Mouse (Mus musculus): ENCODE results near the gene Ryr2. TPM values are rescaled to one million over a fixed set of nuclear protein-coding genes. Genes with fewer than 3 reads are reported as not detected.

Ryr2 gene
- total and polyA plus RNA-seq, 2 experiments, result under 0.01 TPM; not detected in 1

DNA sequence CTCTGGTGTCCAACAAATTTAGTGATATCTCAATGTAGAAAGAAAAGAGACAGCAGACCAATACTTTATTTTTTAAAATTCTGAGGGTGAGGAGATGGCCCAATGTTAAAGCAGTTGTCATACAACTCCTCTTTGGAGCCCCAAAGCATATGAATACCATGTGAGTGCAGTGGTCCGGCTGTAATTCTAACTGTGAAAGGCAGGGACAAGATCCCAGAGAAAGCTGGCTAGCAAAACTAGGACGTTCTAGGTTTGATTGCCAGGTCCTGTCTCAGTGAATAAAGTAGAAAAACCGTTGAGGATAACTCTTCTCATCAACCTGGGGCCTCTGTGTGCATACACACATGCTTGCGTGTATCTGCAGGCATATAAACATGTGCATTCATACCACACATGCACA lies 106.9 kb downstream of the Ryr2 start:
- Histone ChIP-seq H3K36me3 (ENCODE audit: control insufficient read depth, insufficient read depth, low read length) (no peaks in the 10 kb centered on the region), H3K4me3 (ENCODE audit: insufficient read depth, low read depth, low read length) (no peak overlapping the region), H3K9ac (ENCODE audit: low read depth, low read length) (no peak overlapping the region), H3K27ac (replicated peaks; ENCODE audit: insufficient read depth, low read depth, low read length) (no peak overlapping the region), H3K4me1 (ENCODE audit: control insufficient read depth, insufficient read depth, low read length) (no peaks in the 10 kb centered on the region), H3K79me2 (ENCODE audit: control insufficient read depth, insufficient read depth, low read length) (no peaks in the 10 kb centered on the region), H3K27me3 (ENCODE audit: control insufficient read depth, insufficient read depth, low read length) (no peaks in the 10 kb centered on the region)
- TF ChIP-seq POLR2A (IDR thresholded peaks at IDR 0.05; ENCODE audit: extremely low read depth, insufficient read depth, low read length) (no peak), CTCF (IDR thresholded peaks at IDR 0.05; ENCODE audit: low read depth, low read length) (no peak)
- DNase-seq (ENCODE audit: extremely low read depth, low read depth, low spot score), result no peak
- 64% methylated on average over 4 of the region's 4 CpGs for WGBS

DNA sequence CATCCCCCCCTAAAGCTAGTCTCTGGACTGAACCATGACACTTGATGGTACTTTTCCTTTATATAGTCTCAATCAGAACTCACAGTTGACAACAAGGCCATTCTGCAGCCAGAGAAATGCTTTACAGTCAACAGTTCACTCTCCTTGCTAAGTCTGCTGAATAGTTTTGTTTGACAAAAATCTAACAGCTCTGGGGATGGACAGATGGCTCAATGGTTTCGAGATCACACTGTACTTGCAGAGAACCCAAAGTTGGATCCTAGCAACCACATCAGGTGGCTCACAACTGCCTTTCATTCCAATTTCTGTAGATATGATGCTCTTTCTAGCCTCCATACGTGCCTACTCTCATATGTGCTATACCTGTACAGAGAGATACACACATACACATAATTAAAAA lies 109.4 kb downstream of the Ryr2 start:
- Histone ChIP-seq H3K79me2 (ENCODE audit: control insufficient read depth, insufficient read depth, low read length) (no peaks in the 10 kb centered on the region), H3K4me1 (ENCODE audit: control insufficient read depth, insufficient read depth, low read length) (no peaks in the 10 kb centered on the region), H3K27me3 (ENCODE audit: control insufficient read depth, insufficient read depth, low read length) (no peaks in the 10 kb centered on the region), H3K9ac (ENCODE audit: low read depth, low read length) (no peak overlapping the region), H3K36me3 (ENCODE audit: control insufficient read depth, insufficient read depth, low read length) (no peaks in the 10 kb centered on the region), H3K27ac (replicated peaks; ENCODE audit: insufficient read depth, low read depth, low read length) (no peak overlapping the region), H3K4me3 (ENCODE audit: insufficient read depth, low read depth, low read length) (no peak overlapping the region)
- 67% methylated on average over 2 of the region's 2 CpGs for WGBS
- TF ChIP-seq POLR2A (IDR thresholded peaks at IDR 0.05; ENCODE audit: extremely low read depth, insufficient read depth, low read length) (no peak), CTCF (IDR thresholded peaks at IDR 0.05; ENCODE audit: low read depth, low read length) (no peak)
- DNase-seq (ENCODE audit: extremely low read depth, low read depth, low spot score), result no peak

GRCm38 (mm10) chr13:11987556-11987955 lies 119.2 kb downstream of the Ryr2 start:
- Histone ChIP-seq H3K9ac (ENCODE audit: low read depth, low read length) (no peak overlapping the region), H3K4me3 (ENCODE audit: insufficient read depth, low read depth, low read length) (no peak overlapping the region), H3K79me2 (ENCODE audit: control insufficient read depth, insufficient read depth, low read length) (no peaks in the 10 kb centered on the region), H3K4me1 (ENCODE audit: control insufficient read depth, insufficient read depth, low read length) (no peaks in the 10 kb centered on the region), H3K27me3 (ENCODE audit: control insufficient read depth, insufficient read depth, low read length) (no peaks in the 10 kb centered on the region), H3K36me3 (ENCODE audit: control insufficient read depth, insufficient read depth, low read length) (no peaks in the 10 kb centered on the region), H3K27ac (replicated peaks; ENCODE audit: insufficient read depth, low read depth, low read length) (no peak overlapping the region)
- 40% methylated on average over 4 of the region's 4 CpGs for WGBS
- DNase-seq (ENCODE audit: extremely low read depth, low read depth, low spot score), result peak; percentile 7
- no peak for TF ChIP-seq POLR2A (IDR thresholded peaks at IDR 0.05; ENCODE audit: extremely low read depth, insufficient read depth, low read length)

GRCm38 (mm10) chr13:11985056-11985455 lies 121.7 kb downstream of the Ryr2 start:
- 100% methylated on average over 3 of the region's 3 CpGs for WGBS
- H3K4me1 ChIP-seq (ENCODE audit: control insufficient read depth, insufficient read depth, low read length), result no peaks in the 10 kb centered on the region
- no peak overlapping the region for H3K27ac ChIP-seq (replicated peaks; ENCODE audit: insufficient read depth, low read depth, low read length)
- H3K9ac ChIP-seq (ENCODE audit: low read depth, low read length), result no peak overlapping the region
- no peaks in the 10 kb centered on the region for H3K79me2 ChIP-seq (ENCODE audit: control insufficient read depth, insufficient read depth, low read length)
- no peaks in the 10 kb centered on the region for H3K36me3 ChIP-seq (ENCODE audit: control insufficient read depth, insufficient read depth, low read length)
- no peaks in the 10 kb centered on the region for H3K27me3 ChIP-seq (ENCODE audit: control insufficient read depth, insufficient read depth, low read length)
- no peak for TF ChIP-seq CTCF (IDR thresholded peaks at IDR 0.05; ENCODE audit: low read depth, low read length)
- TF ChIP-seq POLR2A (IDR thresholded peaks at IDR 0.05; ENCODE audit: extremely low read depth, insufficient read depth, low read length), result no peak
- no peak overlapping the region for H3K4me3 ChIP-seq (ENCODE audit: insufficient read depth, low read depth, low read length)
- no peak for DNase-seq (ENCODE audit: extremely low read depth, low read depth, low spot score)

DNA sequence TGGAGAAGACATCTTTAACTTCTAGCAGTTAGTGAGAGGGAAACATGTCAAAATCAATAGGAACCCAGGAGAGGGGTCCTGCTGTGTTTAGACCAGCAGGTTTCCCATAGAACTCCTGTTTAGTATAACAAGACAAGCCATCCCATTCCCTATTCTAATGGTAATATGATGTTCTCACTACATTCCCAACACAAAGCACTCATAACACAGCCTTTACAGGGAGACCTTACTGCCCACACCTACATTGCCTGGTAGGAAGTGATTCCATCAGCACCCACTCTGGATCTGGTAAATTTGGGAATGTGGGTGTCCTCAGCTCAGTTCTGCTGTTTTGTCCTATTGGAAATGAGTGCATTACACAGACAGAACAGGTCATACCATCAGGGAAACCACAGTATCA lies 127.7 kb downstream of the Ryr2 start:
- H3K27me3 ChIP-seq (ENCODE audit: control insufficient read depth, insufficient read depth, low read length), result no peaks in the 10 kb centered on the region
- no peak overlapping the region for H3K27ac ChIP-seq (replicated peaks; ENCODE audit: insufficient read depth, low read depth, low read length)
- TF ChIP-seq CTCF (IDR thresholded peaks at IDR 0.05; ENCODE audit: low read depth, low read length) (no peak), POLR2A (IDR thresholded peaks at IDR 0.05; ENCODE audit: extremely low read depth, insufficient read depth, low read length) (no peak)
- no peak for DNase-seq (ENCODE audit: extremely low read depth, low read depth, low spot score)
- H3K9ac ChIP-seq (ENCODE audit: low read depth, low read length), result no peak overlapping the region
- no peaks in the 10 kb centered on the region for H3K36me3 ChIP-seq (ENCODE audit: control insufficient read depth, insufficient read depth, low read length)
- H3K79me2 ChIP-seq (ENCODE audit: control insufficient read depth, insufficient read depth, low read length), result no peaks in the 10 kb centered on the region
- no peaks in the 10 kb centered on the region for H3K4me1 ChIP-seq (ENCODE audit: control insufficient read depth, insufficient read depth, low read length)
- no peak overlapping the region for H3K4me3 ChIP-seq (ENCODE audit: insufficient read depth, low read depth, low read length)

GRCm38 (mm10) chr13:11978359-11978758 lies 128.4 kb downstream of the Ryr2 start:
- TF ChIP-seq POLR2A (IDR thresholded peaks at IDR 0.05; ENCODE audit: extremely low read depth, insufficient read depth, low read length) (no peak), CTCF (IDR thresholded peaks at IDR 0.05; ENCODE audit: low read depth, low read length) (no peak)
- 78% methylated on average over 2 of the region's 2 CpGs for WGBS
- no peaks in the 10 kb centered on the region for H3K27me3 ChIP-seq (ENCODE audit: control insufficient read depth, insufficient read depth, low read length)
- no peaks in the 10 kb centered on the region for H3K4me1 ChIP-seq (ENCODE audit: control insufficient read depth, insufficient read depth, low read length)
- H3K9ac ChIP-seq (ENCODE audit: low read depth, low read length), result no peak overlapping the region
- no peak for DNase-seq (ENCODE audit: extremely low read depth, low read depth, low spot score)
- no peak overlapping the region for H3K27ac ChIP-seq (replicated peaks; ENCODE audit: insufficient read depth, low read depth, low read length)
- no peak overlapping the region for H3K4me3 ChIP-seq (ENCODE audit: insufficient read depth, low read depth, low read length)
- no peaks in the 10 kb centered on the region for H3K36me3 ChIP-seq (ENCODE audit: control insufficient read depth, insufficient read depth, low read length)
- H3K79me2 ChIP-seq (ENCODE audit: control insufficient read depth, insufficient read depth, low read length), result no peaks in the 10 kb centered on the region
